Mouse (Mus musculus) liver, adult 2 months (tissue): ENCODE results near the gene Terf2ip. TPM values are rescaled to one million over a fixed set of nuclear protein-coding genes. Genes with fewer than 3 reads are reported as not detected.

Experiments
- DNase-seq: peaks from one replicate; pipeline ENCODE4 v3.0.0-alpha.2; 2011; ENCODE audit warnings: low read depth, low spot score; ENCODE audit errors: extremely low read depth
- H3K27ac ChIP-seq: fragments of 200-500 bp; replicated peaks from 2 replicates; pipeline ENCODE4 v1.5.1; 2012; ENCODE audit warnings: low read depth, mild to moderate bottlenecking, control low read depth, inconsistent platforms, low read length; ENCODE audit not compliant: insufficient read depth
- H3K27me3 ChIP-seq: fragments of 200-500 bp; 2 replicates; pipeline ENCODE4 v1.6.1; 2012; ENCODE audit warnings: mild to moderate bottlenecking, moderate library complexity, low read length, inconsistent platforms; ENCODE audit not compliant: control insufficient read depth, insufficient read depth
- H3K36me3 ChIP-seq: fragments of 200-500 bp; 2 replicates; pipeline ENCODE4 v1.6.1; 2012; ENCODE audit warnings: low read length, inconsistent platforms; ENCODE audit not compliant: control insufficient read depth, insufficient read depth
- H3K4me1 ChIP-seq: fragments of 200-500 bp; 2 replicates; pipeline ENCODE4 v1.6.1; 2011; ENCODE audit warnings: low read length; ENCODE audit not compliant: control insufficient read depth, insufficient read depth
- H3K4me3 ChIP-seq: fragments of 200-500 bp; 2 replicates; pipeline ENCODE4 v1.5.1; 2011; ENCODE audit warnings: low read depth, mild to moderate bottlenecking, control low read depth, low read length, moderate library complexity; ENCODE audit not compliant: insufficient read depth
- H3K79me2 ChIP-seq: fragments of 200-500 bp; 2 replicates; pipeline ENCODE4 v1.6.1; 2012; ENCODE audit warnings: inconsistent platforms, mild to moderate bottlenecking, low read length, moderate library complexity; ENCODE audit not compliant: control insufficient read depth, insufficient read depth
- H3K9ac ChIP-seq: fragments of 200-500 bp; 2 replicates; pipeline ENCODE4 v1.6.1; 2012; ENCODE audit warnings: low read depth, mild to moderate bottlenecking, control low read depth, inconsistent platforms, low read length
- CTCF ChIP-seq: fragments of 200-500 bp; IDR thresholded peaks from 2 replicates; pipeline ENCODE4 v1.5.1; 2011; ENCODE audit warnings: low read depth, low read length, control low read depth
- POLR2A ChIP-seq: fragments of 200-500 bp; IDR thresholded peaks from 2 replicates; pipeline ENCODE4 v1.6.1; 2011; ENCODE audit warnings: low read length, control low read depth; ENCODE audit not compliant: insufficient read depth; ENCODE audit errors: extremely low read depth
- whole genome bisulfite sequencing: fragments of 180-500 bp; shearing (Covaris S2); methylation state at CpG from one replicate; pipeline ENCODE4 v1.1.7; 2018; 5-methylcytosine and 5-hydroxymethylcytosine counted together
- polyA plus RNA-seq: library from polyadenylated mRNA; depleted of rRNA; stranded (reverse); fragments of >200 nt; gene quantifications from 2 replicates; pipeline ENCODE4 v1.2.3, GENCODE M21; 2012
- total RNA-seq: library from RNA; depleted of rRNA; stranded (reverse); fragments of >200 nt; gene quantifications from 2 replicates; pipeline ENCODE4 v1.2.3, GENCODE M21; 2014

Terf2ip gene
- total and polyA plus RNA-seq, 2 experiments: 4.9 to 5.7 TPM

DNA sequence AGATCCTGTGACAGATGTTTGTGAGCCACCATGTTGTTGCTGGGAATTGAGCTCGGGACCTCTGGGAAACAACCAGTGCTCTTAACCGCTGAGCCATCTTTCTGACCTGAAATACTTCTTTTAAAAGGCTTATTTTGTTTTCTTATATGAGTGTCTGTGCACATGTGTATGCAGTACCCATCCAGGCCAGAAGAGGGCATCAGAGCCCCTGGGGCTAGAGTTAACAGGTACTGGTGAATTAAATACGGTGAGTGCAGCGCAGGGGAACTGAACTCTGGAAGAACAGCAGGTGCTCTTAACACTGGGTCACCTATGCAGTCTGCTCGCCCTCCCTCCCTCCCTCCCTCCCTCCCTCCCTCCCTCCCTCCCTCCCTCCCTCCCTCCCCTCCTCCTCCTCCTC is 34.0 kb downstream of the Terf2ip start:
- Histone ChIP-seq H3K9ac (no peak overlapping the region), H3K27me3 (no peaks in the 10 kb centered on the region), H3K79me2 (no peaks in the 10 kb centered on the region), H3K36me3 (no peaks in the 10 kb centered on the region), H3K4me3 (no peak overlapping the region), H3K27ac (no peak overlapping the region), H3K4me1 (no peaks in the 10 kb centered on the region)
- TF ChIP-seq CTCF: no peak; the same call in 1 of the 2 replicates
- no peak for TF ChIP-seq POLR2A
- no peak for DNase-seq
- WGBS: 84% methylated on average over 5 of the region's 5 CpGs

DNA sequence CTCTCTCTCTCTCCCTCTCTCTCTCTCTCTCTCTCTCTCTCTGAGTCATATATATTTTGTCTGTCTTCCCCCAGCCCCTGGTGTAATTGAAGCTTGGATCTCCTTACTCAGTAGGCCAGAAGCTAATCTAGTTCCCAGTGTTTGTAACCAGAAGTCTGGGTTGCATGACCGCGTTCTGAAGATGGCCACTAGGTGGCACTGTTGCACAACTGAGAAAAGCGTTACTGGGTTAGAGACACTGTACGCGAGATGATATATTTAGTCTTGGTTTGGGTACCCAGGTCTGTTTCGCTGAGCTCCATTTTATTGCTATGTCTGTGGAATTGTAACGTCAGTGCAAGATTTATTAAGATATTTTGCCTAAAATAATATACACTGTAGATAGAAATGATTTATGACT is 34.7 kb downstream of the Terf2ip start:
- Histone ChIP-seq H3K4me1 (no peaks in the 10 kb centered on the region), H3K79me2 (no peaks in the 10 kb centered on the region), H3K9ac (no peak overlapping the region), H3K4me3 (no peak overlapping the region), H3K36me3 (no peaks in the 10 kb centered on the region), H3K27ac (no peak overlapping the region), H3K27me3 (no peaks in the 10 kb centered on the region)
- TF ChIP-seq POLR2A (no peak), CTCF (peak; percentile 79)
- whole genome bisulfite sequencing: 6% methylated on average over 7 of the region's 7 CpGs
- DNase-seq: peak; percentile 47

DNA sequence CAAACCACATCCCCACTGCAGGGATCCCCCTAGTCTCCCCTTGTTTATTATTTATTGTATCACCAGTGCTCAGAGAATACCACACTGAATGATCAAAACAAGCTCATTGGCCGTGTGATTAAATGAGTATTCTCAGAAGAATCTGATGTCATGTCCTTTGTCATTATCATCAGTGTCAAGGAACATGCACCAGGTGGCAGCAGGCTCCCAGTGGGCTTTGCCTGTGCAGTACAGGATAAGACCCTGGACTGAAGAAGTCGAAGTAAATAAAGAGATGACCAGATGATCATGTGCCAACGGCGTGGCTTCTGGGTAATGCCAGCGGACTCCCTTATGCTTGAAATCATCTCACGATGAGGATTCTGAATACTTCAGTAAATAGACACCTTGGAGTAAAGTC is 37.1 kb downstream of the Terf2ip start:
- Histone ChIP-seq H3K4me1 (no peaks in the 10 kb centered on the region), H3K36me3 (no peaks in the 10 kb centered on the region), H3K4me3 (no peak overlapping the region), H3K27ac (no peak overlapping the region), H3K9ac (no peak overlapping the region), H3K27me3 (no peaks in the 10 kb centered on the region), H3K79me2 (no peaks in the 10 kb centered on the region)
- 78% methylated on average over 6 of the region's 6 CpGs for WGBS
- no peak for DNase-seq
- no peak for TF ChIP-seq POLR2A
- no peak for TF ChIP-seq CTCF

DNA sequence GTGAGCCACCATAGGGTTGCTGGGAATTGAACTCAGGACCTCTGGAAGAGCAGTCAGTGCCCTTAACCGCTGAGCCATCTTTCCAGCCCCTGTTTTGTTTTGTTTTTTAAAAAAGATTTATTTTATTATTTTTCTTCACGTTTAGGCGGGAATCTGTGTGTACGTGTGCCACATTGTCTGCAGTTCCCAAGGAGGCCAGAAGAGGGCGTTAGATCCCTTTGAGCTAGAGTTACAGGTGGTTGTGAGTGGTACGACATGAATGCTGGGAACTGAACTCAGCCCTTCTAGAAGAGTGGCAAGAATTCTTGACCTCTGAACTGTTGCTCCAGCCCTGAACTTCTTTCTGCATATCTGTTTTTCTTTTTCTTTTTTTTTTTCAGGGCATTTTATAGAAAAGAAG is 38.8 kb downstream of the Terf2ip start:
- H3K27ac ChIP-seq: no peak overlapping the region
- H3K4me1 ChIP-seq: no peaks in the 10 kb centered on the region
- no peaks in the 10 kb centered on the region for H3K36me3 ChIP-seq
- no peak for DNase-seq
- TF ChIP-seq POLR2A: no peak
- no peak for TF ChIP-seq CTCF
- no peak overlapping the region for H3K9ac ChIP-seq
- WGBS: 80% methylated on average over 6 of the region's 6 CpGs
- H3K79me2 ChIP-seq: no peaks in the 10 kb centered on the region
- H3K4me3 ChIP-seq: no peak overlapping the region
- no peaks in the 10 kb centered on the region for H3K27me3 ChIP-seq

DNA sequence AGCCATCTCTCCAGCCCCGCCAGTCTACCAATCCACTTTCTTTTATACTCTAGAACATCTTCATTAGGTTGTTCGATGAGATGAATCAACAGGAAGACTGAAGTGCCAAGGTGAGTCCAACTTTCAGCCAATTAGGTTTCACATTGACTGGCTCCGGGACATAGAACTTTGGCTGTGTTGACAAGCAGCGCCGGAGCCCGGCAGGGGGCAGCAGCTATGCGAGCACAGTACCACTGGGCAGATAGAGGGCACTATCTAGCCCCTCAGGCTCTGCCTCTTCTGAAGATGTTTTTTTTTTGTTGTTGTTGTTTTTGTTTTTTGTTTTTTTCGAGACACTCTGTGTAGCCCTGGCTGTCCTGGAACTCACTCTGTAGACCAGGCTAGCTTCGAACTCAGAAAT is 40.3 kb downstream of the Terf2ip start:
- Histone ChIP-seq H3K4me1 (no peaks in the 10 kb centered on the region), H3K9ac (no peak overlapping the region), H3K27ac (no peak overlapping the region), H3K27me3 (no peaks in the 10 kb centered on the region), H3K36me3 (no peaks in the 10 kb centered on the region), H3K79me2 (no peaks in the 10 kb centered on the region), H3K4me3 (no peak overlapping the region)
- no peak for DNase-seq
- TF ChIP-seq POLR2A (no peak), CTCF (no peak; the same call in 1 of the 2 replicates)
- 69% methylated on average over 9 of the region's 9 CpGs for WGBS

DNA sequence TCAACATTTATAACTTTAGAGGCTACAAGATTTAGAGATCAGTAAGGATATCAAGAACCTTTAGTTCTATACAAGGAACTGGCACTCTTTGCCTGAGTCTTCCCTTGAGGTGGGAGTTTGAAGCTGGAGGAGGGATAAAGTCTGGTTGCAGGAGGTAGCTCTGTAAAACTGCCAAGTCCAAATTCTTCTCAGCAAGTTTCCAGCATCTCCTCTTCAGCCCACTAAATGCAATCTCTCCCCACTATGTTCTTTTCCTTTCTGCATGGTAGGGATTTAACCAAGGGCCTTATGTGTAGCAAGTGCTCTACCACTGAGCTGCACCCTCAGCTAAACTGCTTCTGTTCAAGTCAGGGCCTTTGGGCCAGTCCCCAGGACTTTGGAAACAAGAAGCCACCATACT is 43.3 kb downstream of the Terf2ip start:
- Histone ChIP-seq H3K27me3 (no peaks in the 10 kb centered on the region), H3K4me1 (no peaks in the 10 kb centered on the region), H3K9ac (no peak overlapping the region), H3K4me3 (no peak overlapping the region), H3K27ac (no peak overlapping the region), H3K36me3 (no peaks in the 10 kb centered on the region), H3K79me2 (no peaks in the 10 kb centered on the region)
- TF ChIP-seq POLR2A (no peak), CTCF (no peak)
- no peak for DNase-seq
